Mouse (Mus musculus) brain, embryonic 18.5 days (tissue): ENCODE data around the gene Ceacam19.

ENCODE experiments used
- DNase-seq: peaks from one replicate; pipeline ENCODE4 v3.0.0-alpha.2; 2012; ENCODE audit warnings: low read depth, low spot score

Gene Ceacam19

GRCm38 (mm10) chr7:19840936-19841335, 46.8 kb downstream of the Ceacam19 start:
- no peak for DNase-seq

DNA sequence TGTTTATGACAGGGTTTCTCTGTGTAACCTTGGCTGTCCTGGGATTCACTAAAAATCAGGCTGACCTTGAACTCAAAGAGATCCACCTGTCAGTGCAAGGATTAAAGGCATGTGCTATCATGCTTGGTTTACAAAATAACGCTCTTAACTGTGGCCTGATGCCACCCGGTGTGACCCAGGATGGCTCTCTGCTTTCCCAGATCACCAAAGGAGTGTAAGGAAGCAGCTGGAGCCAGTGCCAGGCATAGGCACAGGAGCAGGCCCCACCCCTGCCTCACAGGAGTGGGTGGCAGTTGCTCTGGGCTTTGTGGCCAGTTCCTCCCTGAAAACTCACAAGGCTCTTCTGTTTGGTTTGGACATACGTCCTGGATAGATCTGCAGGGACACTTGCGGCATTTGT, 47.4 kb downstream of the Ceacam19 start:
- no peak for DNase-seq

GRCm38 (mm10) chr7:19836843-19837242, 50.9 kb downstream of the Ceacam19 start:
- no peak for DNase-seq

GRCm38 (mm10) chr7:19834055-19834454, 53.7 kb downstream of the Ceacam19 start:
- DNase-seq = no peak

DNA sequence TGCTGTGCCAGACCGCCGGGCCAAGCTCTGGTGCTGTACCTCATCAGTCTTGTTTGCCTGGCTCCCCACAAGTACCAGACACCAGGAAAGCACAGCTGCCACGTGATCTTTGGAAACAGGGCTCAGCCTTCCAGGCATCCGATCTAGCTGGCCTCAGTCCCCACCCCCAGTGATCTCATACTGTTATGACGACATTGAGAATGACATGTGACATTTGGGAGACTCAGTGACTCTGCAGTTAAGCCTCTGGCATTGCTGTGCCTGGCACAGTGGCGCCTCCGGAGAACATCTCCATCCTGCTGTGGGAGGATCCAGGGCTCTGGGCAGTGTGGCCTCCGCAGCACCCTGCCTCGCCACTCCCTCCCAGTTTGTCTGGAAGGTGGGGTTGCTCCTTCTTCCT, 55.9 kb downstream of the Ceacam19 start:
- no peak for DNase-seq

DNA sequence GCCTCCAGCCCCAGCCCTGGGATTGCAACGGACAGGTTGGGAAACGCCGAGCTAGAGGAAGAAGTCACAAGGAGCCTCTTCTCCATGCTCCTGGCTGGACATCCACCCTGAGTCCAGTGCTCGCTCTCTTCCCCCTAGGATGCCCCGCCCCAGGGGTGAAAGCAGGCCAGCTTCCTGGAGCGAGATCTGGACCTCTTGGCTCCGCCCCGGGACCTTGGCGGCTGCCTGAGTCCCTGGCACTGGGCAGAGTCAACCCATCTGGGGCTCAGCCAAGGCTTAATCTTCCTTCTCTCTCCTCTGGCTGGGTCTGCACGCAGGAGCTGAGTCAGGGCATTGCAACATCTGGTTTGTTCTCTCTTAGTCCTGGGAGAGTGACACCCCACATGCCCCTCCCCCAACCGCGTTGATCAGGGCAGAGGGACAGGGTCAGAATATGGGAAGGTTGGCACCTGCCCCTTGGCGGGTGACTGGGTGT, 57.0 kb downstream of the Ceacam19 start:
- DNase-seq = no peak

- no peak for DNase-seq
These were observed 58.1 kb downstream of the Ceacam19 start for GRCm38 (mm10) chr7:19829694-19830093.

- no peak for DNase-seq
These were observed 61.0 kb downstream of the Ceacam19 start for GRCm38 (mm10) chr7:19826756-19827155.
